Mouse (Mus musculus): Measurements from ENCODE around the gene Dscaml1. TPM values are rescaled to one million over a fixed set of nuclear protein-coding genes. Genes with fewer than 3 reads are reported as not detected.

Dscaml1 gene
- polyA plus RNA-seq, 1 experiment: 32.4 TPM

DNA sequence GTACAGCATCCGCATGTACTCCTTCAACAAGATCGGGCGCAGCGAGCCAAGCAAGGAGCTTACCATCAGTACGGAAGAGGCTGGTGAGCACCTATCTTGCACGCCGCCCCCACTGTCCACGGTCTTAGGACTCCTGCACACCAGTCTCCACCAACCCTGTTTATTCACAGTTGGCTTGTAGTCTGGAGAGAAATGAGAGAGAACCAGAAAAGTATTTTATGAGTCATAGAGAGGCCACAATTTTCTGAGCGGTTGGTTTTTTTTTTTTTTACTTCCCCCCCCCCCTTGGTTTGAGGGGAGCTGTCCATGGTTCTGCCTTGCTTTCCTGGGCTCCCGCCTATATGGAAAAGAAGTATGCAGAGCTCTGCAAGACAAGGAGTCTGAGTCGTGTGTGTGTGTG lies 283.9 kb downstream of the Dscaml1 start:
- H3K4me3 ChIP-seq (ENCODE audit: control insufficient read depth, low read depth, low read length): no peak overlapping the region
- H3K36me3 ChIP-seq (ENCODE audit: control insufficient read depth, insufficient read depth, low read length): no peaks in the 10 kb centered on the region
- H3K27ac ChIP-seq (ENCODE audit: control insufficient read depth, insufficient read depth, low read depth, low read length): no peak overlapping the region
- H3K27me3 ChIP-seq (ENCODE audit: control insufficient read depth, insufficient read depth, low read length): no peaks in the 10 kb centered on the region
- TF ChIP-seq CTCF (IDR thresholded peaks at IDR 0.05; ENCODE audit: control insufficient read depth, insufficient read depth, insufficient replicate concordance, low read depth, low read length) (no peak), POLR2A (IDR thresholded peaks at IDR 0.05; ENCODE audit: control insufficient read depth, low read depth, low read length) (no peak)
- no peaks in the 10 kb centered on the region for H3K4me1 ChIP-seq (ENCODE audit: control insufficient read depth, insufficient read depth, low read length)

DNA sequence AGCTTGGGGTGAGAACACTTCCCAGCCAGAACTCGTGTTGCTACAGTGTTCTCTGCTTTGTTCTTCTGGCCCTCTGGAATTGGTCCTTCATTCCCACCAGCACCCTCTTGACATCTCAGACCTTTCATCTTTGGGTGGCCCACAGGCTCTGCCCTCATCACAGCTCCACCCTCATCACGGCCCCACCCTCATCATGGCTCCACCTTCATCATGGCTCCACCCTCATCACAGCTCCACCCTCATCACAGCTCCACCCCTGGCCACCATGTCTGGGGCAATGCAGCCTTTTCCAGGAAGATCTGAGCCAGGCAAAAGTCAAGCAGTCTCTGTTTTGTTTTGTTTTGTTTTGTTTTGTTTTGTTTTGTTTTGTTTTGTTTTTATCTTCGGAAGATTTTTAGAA lies 289.0 kb downstream of the Dscaml1 start:
- Histone ChIP-seq H3K4me1 (ENCODE audit: control insufficient read depth, insufficient read depth, low read length) (no peaks in the 10 kb centered on the region), H3K27ac (ENCODE audit: control insufficient read depth, insufficient read depth, low read depth, low read length) (no peak overlapping the region), H3K36me3 (ENCODE audit: control insufficient read depth, insufficient read depth, low read length) (no peaks in the 10 kb centered on the region), H3K4me3 (ENCODE audit: control insufficient read depth, low read depth, low read length) (no peak overlapping the region), H3K27me3 (ENCODE audit: control insufficient read depth, insufficient read depth, low read length) (no peaks in the 10 kb centered on the region)
- TF ChIP-seq POLR2A (IDR thresholded peaks at IDR 0.05; ENCODE audit: control insufficient read depth, low read depth, low read length): no peak
- TF ChIP-seq CTCF (IDR thresholded peaks at IDR 0.05; ENCODE audit: control insufficient read depth, insufficient read depth, insufficient replicate concordance, low read depth, low read length): no peak

GRCm38 (mm10) chr9:45719997-45720396 lies 293.6 kb downstream of the Dscaml1 start:
- H3K4me3 ChIP-seq (ENCODE audit: control insufficient read depth, low read depth, low read length): no peak overlapping the region

DNA sequence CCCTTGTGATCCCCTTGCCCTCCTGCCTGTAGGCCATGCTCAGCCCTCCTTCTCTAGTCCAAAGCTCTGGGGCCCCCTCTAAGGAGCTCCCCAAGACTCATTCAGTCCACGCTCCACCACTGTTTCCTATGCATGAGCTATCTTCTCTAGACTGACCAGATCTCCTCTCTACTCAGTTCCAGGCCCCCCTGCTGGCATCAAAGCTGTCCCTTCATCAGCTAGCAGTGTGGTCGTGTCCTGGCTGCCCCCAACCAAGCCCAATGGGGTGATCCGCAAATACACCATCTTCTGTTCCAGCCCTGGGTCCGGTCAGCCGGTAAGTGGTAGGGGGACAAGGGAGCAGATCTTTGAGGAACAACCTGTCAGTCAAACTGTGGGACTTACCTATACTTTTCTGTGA lies 305.4 kb downstream of the Dscaml1 start:
- no peaks in the 10 kb centered on the region for H3K36me3 ChIP-seq (ENCODE audit: control insufficient read depth, insufficient read depth, low read length)
- no peak overlapping the region for H3K4me3 ChIP-seq (ENCODE audit: control insufficient read depth, low read depth, low read length)
- no peak for TF ChIP-seq POLR2A (IDR thresholded peaks at IDR 0.05; ENCODE audit: control insufficient read depth, low read depth, low read length)
- no peak overlapping the region for H3K27ac ChIP-seq (ENCODE audit: control insufficient read depth, insufficient read depth, low read depth, low read length)
- H3K27me3 ChIP-seq (ENCODE audit: control insufficient read depth, insufficient read depth, low read length): no peaks in the 10 kb centered on the region
- no peaks in the 10 kb centered on the region for H3K4me1 ChIP-seq (ENCODE audit: control insufficient read depth, insufficient read depth, low read length)

More at GRCm38 (mm10) chr9:45719997-45720396, 293.6 kb downstream of the Dscaml1 start:
- Histone ChIP-seq H3K27ac (ENCODE audit: control insufficient read depth, insufficient read depth, low read depth, low read length) (no peak overlapping the region), H3K36me3 (ENCODE audit: control insufficient read depth, insufficient read depth, low read length) (no peaks in the 10 kb centered on the region), H3K27me3 (ENCODE audit: control insufficient read depth, insufficient read depth, low read length) (no peaks in the 10 kb centered on the region), H3K4me1 (ENCODE audit: control insufficient read depth, insufficient read depth, low read length) (no peaks in the 10 kb centered on the region)
- TF ChIP-seq CTCF (IDR thresholded peaks at IDR 0.05; ENCODE audit: control insufficient read depth, insufficient read depth, insufficient replicate concordance, low read depth, low read length): no peak
- no peak for TF ChIP-seq POLR2A (IDR thresholded peaks at IDR 0.05; ENCODE audit: control insufficient read depth, low read depth, low read length)

- H3K4me3 ChIP-seq (ENCODE audit: control insufficient read depth, low read depth, low read length): no peak overlapping the region
- H3K4me1 ChIP-seq (ENCODE audit: control insufficient read depth, insufficient read depth, low read length): no peaks in the 10 kb centered on the region
- H3K27ac ChIP-seq (ENCODE audit: control insufficient read depth, insufficient read depth, low read depth, low read length): no peak overlapping the region
- H3K36me3 ChIP-seq (ENCODE audit: control insufficient read depth, insufficient read depth, low read length): no peaks in the 10 kb centered on the region
- no peak for TF ChIP-seq POLR2A (IDR thresholded peaks at IDR 0.05; ENCODE audit: control insufficient read depth, low read depth, low read length)
- no peak for TF ChIP-seq CTCF (IDR thresholded peaks at IDR 0.05; ENCODE audit: control insufficient read depth, insufficient read depth, insufficient replicate concordance, low read depth, low read length)
- H3K27me3 ChIP-seq (ENCODE audit: control insufficient read depth, insufficient read depth, low read length): no peaks in the 10 kb centered on the region
These were observed 306.8 kb downstream of the Dscaml1 start for GRCm38 (mm10) chr9:45733246-45733645.

- Histone ChIP-seq H3K27ac (ENCODE audit: control insufficient read depth, insufficient read depth, low read depth, low read length) (no peak overlapping the region), H3K4me3 (ENCODE audit: control insufficient read depth, low read depth, low read length) (no peak overlapping the region), H3K36me3 (ENCODE audit: control insufficient read depth, insufficient read depth, low read length) (no peaks in the 10 kb centered on the region), H3K4me1 (ENCODE audit: control insufficient read depth, insufficient read depth, low read length) (no peaks in the 10 kb centered on the region), H3K27me3 (ENCODE audit: control insufficient read depth, insufficient read depth, low read length) (no peaks in the 10 kb centered on the region)
- TF ChIP-seq POLR2A (IDR thresholded peaks at IDR 0.05; ENCODE audit: control insufficient read depth, low read depth, low read length) (no peak), CTCF (IDR thresholded peaks at IDR 0.05; ENCODE audit: control insufficient read depth, insufficient read depth, insufficient replicate concordance, low read depth, low read length) (no peak)
These were observed 312.7 kb downstream of the Dscaml1 start for GRCm38 (mm10) chr9:45739001-45739701.

DNA sequence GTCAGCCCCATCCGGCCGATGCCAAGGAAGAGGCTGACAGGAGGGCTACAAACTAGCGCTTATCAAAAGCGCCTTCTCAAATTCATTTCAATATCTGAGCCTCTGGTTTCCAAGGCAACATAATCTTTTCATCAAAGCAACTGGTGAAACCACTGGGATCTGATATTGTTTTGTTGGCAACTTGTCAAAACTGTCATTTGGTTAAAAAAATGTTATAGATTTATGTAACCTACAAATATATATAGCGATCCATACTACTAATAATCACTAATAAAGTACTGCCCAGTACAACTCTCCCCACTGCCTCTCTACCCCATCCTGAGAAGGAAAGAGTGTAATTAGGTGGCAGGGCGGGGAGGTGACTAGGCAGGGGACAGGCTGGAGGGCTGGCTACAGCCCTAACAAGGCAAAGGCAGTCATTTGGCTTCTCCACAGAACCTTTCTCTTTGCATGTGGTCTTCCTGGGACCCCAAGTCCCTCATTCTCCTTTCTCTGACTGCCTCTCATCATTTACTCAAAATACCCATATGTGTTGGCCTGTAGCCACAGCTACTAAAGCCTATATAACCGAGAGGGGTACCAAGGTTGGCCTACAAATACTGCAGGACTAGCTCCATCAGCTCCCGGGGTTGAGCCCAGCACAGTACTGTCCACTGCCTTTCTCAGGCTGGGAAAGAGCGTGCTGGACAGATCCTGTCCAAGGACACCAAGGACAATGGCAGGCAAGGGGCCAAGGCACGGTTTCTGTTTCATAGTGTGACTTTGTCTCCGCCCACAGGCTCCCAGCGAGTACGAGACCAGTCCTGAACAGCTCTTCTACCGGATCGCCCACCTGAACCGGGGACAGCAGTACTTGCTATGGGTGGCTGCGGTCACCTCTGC lies 313.5 kb downstream of the Dscaml1 start:
- Histone ChIP-seq H3K4me1 (ENCODE audit: control insufficient read depth, insufficient read depth, low read length) (no peaks in the 10 kb centered on the region), H3K27ac (ENCODE audit: control insufficient read depth, insufficient read depth, low read depth, low read length) (no peak overlapping the region), H3K27me3 (ENCODE audit: control insufficient read depth, insufficient read depth, low read length) (no peaks in the 10 kb centered on the region), H3K36me3 (ENCODE audit: control insufficient read depth, insufficient read depth, low read length) (no peaks in the 10 kb centered on the region), H3K4me3 (ENCODE audit: control insufficient read depth, low read depth, low read length) (no peak overlapping the region)
- TF ChIP-seq POLR2A (IDR thresholded peaks at IDR 0.05; ENCODE audit: control insufficient read depth, low read depth, low read length) (no peak), CTCF (IDR thresholded peaks at IDR 0.05; ENCODE audit: control insufficient read depth, insufficient read depth, insufficient replicate concordance, low read depth, low read length) (no peak; the same call in 1 of the 2 replicates)
